Mouse (Mus musculus): ENCODE measurements around the gene Sema4c.

- TF ChIP-seq CTCF (conservative IDR thresholded peaks at IDR 0.05; ENCODE audit: insufficient read depth, insufficient read length, low read depth, low read length) (no peak), POLR2A (IDR thresholded peaks at IDR 0.05; ENCODE audit: low read depth, low read length) (no peak)
These were observed 40.3 kb upstream of the Sema4c start for GRCm38 (mm10) chr1:36598411-36598810.
